Mouse (Mus musculus): Measurements from ENCODE around the gene Ypel1. TPM values are rescaled to one million over a fixed set of nuclear protein-coding genes. Genes with fewer than 3 reads are reported as not detected.
A peak's percentile ranks its signal among the peaks of the same experiment; 100 is the strongest.

Gene Ypel1
- polyA plus RNA-seq, 1 experiment from 2014 or later, result 95.5 TPM

GRCm38 (mm10) chr16:17132906-17133200, 63.4 kb downstream of the Ypel1 start:
- peaks cover 23% of the 10 kb centered on the region for H3K4me1 ChIP-seq
- H3K9me3 ChIP-seq, result no peaks in the 10 kb centered on the region
- H3K27me3 ChIP-seq (replicated peaks; ENCODE audit: low read depth, poor library complexity, severe bottlenecking), result no peaks in the 10 kb centered on the region
- peaks cover 15% of the 10 kb centered on the region for H3K36me3 ChIP-seq (replicated peaks)
- peak; percentile 39 for DNase-seq (ENCODE audit: low spot score)
- peak overlapping the region; percentile 87 for H3K4me3 ChIP-seq
- WGBS, result 39% methylated on average over 7 of the region's 7 CpGs
- peak overlapping the region; percentile 93 for H3K27ac ChIP-seq (replicated peaks)

MicroRNAs within 50 kb of the gene (microRNA counts, 519-probe panel; counts per million panel counts)
- 6,087 counts per million, percentile 95 among the panel's probes with 10 or more counts for microRNA mmu-miR-130b
- 4,450 counts per million, percentile 82 among the panel's probes with 10 or more counts for microRNA mmu-miR-301b

Small RNAs within 50 kb of the gene (microRNA-seq; reads per million reads assigned to microRNA genes)
- gene Mir130b (14,395 reads per million, percentile 97 among the genes with 10 or more reads in this experiment), gene Mir301b (263 reads per million, percentile 61 among the genes with 10 or more reads in this experiment)

Other genes starting within 250 kb of the Ypel1 start
- gene Spag6l, start 240.2 kb upstream of the Ypel1 start, polyA plus RNA-seq (2016; fragmentation: Nextera tagmentation; extraction: Ambion mirVana), result 0.50 and 0.67 TPM in 2 replicates
- gene Igll1, start 205.7 kb upstream of the Ypel1 start, polyA plus RNA-seq (2016; fragmentation: Nextera tagmentation; extraction: Ambion mirVana), result 0.29 TPM in 1 of 2 replicates, not detected in the other
- gene Top3b, start 199.0 kb upstream of the Ypel1 start, polyA plus RNA-seq (2016; fragmentation: Nextera tagmentation; extraction: Ambion mirVana), result 71.7 and 78.5 TPM in 2 replicates
- gene Vpreb1, start 198.9 kb upstream of the Ypel1 start, polyA plus RNA-seq (2016; fragmentation: Nextera tagmentation; extraction: Ambion mirVana), result 1.4 and 2.7 TPM in 2 replicates
- gene Ppm1f, start 173.2 kb upstream of the Ypel1 start, polyA plus RNA-seq (2016; fragmentation: Nextera tagmentation; extraction: Ambion mirVana), result 33.8 and 35.7 TPM in 2 replicates
- gene Mapk1, start 86.3 kb upstream of the Ypel1 start, polyA plus RNA-seq (2016; fragmentation: Nextera tagmentation; extraction: Ambion mirVana), result 141 TPM in 2 replicates
- 150 TPM in 2 replicates for gene Ppil2, start 41.6 kb downstream of the Ypel1 start, polyA plus RNA-seq (2016; fragmentation: Nextera tagmentation; extraction: Ambion mirVana)
- 170 and 185 TPM in 2 replicates for gene 2610318N02Rik, start 55.5 kb downstream of the Ypel1 start, polyA plus RNA-seq (2016; fragmentation: Nextera tagmentation; extraction: Ambion mirVana)
- gene Sdf2l1, start 62.7 kb downstream of the Ypel1 start, polyA plus RNA-seq (2016; fragmentation: Nextera tagmentation; extraction: Ambion mirVana), result 107 and 118 TPM in 2 replicates
- 6.7 and 7.5 TPM in 2 replicates for gene Ydjc, start 74.9 kb downstream of the Ypel1 start, polyA plus RNA-seq (2016; fragmentation: Nextera tagmentation; extraction: Ambion mirVana)
- 0.55 and 0.57 TPM in 2 replicates for gene Ccdc116, start 77.5 kb downstream of the Ypel1 start, polyA plus RNA-seq (2016; fragmentation: Nextera tagmentation; extraction: Ambion mirVana)
- gene Ube2l3, start 133.0 kb downstream of the Ypel1 start, polyA plus RNA-seq (2016; fragmentation: Nextera tagmentation; extraction: Ambion mirVana), result 410 and 436 TPM in 2 replicates
- 0.70 and 0.79 TPM in 2 replicates for gene Rimbp3, start 138.9 kb downstream of the Ypel1 start, polyA plus RNA-seq (2016; fragmentation: Nextera tagmentation; extraction: Ambion mirVana)
- 17.0 and 17.1 TPM in 2 replicates for gene Hic2, start 163.9 kb downstream of the Ypel1 start, polyA plus RNA-seq (2016; fragmentation: Nextera tagmentation; extraction: Ambion mirVana)
- 7.1 and 8.9 TPM in 2 replicates for gene Tmem191c, start 206.4 kb downstream of the Ypel1 start, polyA plus RNA-seq (2016; fragmentation: Nextera tagmentation; extraction: Ambion mirVana)

Data from embryonic facial prominence, embryonic 10.5 days (tissue).